Mouse (Mus musculus): ENCODE data around the gene Tmem156.

GRCm38 (mm10) chr5:65051513-65051912, 40.4 kb downstream of the Tmem156 start:
- TF ChIP-seq MAX (IDR thresholded peaks at IDR 0.05; ENCODE audit: low read length) (no peak), USF1 (IDR thresholded peaks at IDR 0.05; ENCODE audit: low read depth, low read length) (no peak), ETS1 (conservative IDR thresholded peaks at IDR 0.05; ENCODE audit: low read depth, low read length) (no peak), KAT2A (IDR thresholded peaks at IDR 0.05; ENCODE audit: insufficient replicate concordance, low read length) (no peak), CTCF (conservative IDR thresholded peaks at IDR 0.05 in 1 of 2, IDR thresholded peaks at IDR 0.05 in 1 of 2; ENCODE audit: low read depth in 2 of 2, low read length in 2 of 2) (no peak), TBP (conservative IDR thresholded peaks at IDR 0.05; ENCODE audit: low read depth, low read length) (no peak), JUN (IDR thresholded peaks at IDR 0.05; ENCODE audit: insufficient read depth, low read depth, low read length) (no peak), CHD1 (IDR thresholded peaks at IDR 0.05; ENCODE audit: low read depth, low read length) (no peak), POLR2A (IDR thresholded peaks at IDR 0.05; ENCODE audit: low read depth, low read length) (no peak), UBTF (IDR thresholded peaks at IDR 0.05; ENCODE audit: low read depth, low read length) (no peak), USF2 (conservative IDR thresholded peaks at IDR 0.05; ENCODE audit: low read depth, low read length) (no peak), BHLHE40 (IDR thresholded peaks at IDR 0.05; ENCODE audit: low read depth, low read length) (no peak), E2F4 (IDR thresholded peaks at IDR 0.05; ENCODE audit: insufficient replicate concordance, low read depth, low read length) (no peak)

Data from CH12.LX (cell line).